In genomic region chr4:21793631-21794030, GRCm38 (mm10) we compare ENCODE assay signal across 15 mouse cellular contexts. TPM values are rescaled to one million over a fixed set of nuclear protein-coding genes. Genes with fewer than 3 reads are reported as not detected.
DNase-seq lines count a peak whose midpoint lies in the region; ATAC-seq lines count a peak whose summit lies in the region.
"Had no signal": no experiment of that assay in that cellular context is flagged by ENCODE, and none has a peak within 500 bp of the region (broad histone marks: within the 10 kb centered on the region; RNA-seq: fewer than 3 reads in every experiment).

No protein-coding gene starts in this region.

- H3K9ac ChIP-seq in forebrain, embryonic 13.5 days = no peak overlapping the region
- no peak overlapping the region for H3K9ac ChIP-seq in forebrain, embryonic 12.5 days
- H3K9ac ChIP-seq: intestine, embryonic 15.5 days; kidney, embryonic 15.5 days; limb, embryonic 12.5 days; liver, embryonic 15.5 days had no signal

- WGBS in forebrain, embryonic 13.5 days = 67% methylated on average over 3 of the region's 3 CpGs
- 80% methylated on average over 3 of the region's 3 CpGs for WGBS in forebrain, embryonic 12.5 days

- intact Hi-C loops in left cerebral cortex, postnatal 4 days (cut with DNase I) = no loop called here

- no peak overlapping the region for H3K4me3 ChIP-seq in forebrain, embryonic 13.5 days
- no peak overlapping the region for H3K4me3 ChIP-seq in forebrain, embryonic 12.5 days (replicated peaks)
- H3K4me3 ChIP-seq: intestine, embryonic 15.5 days; kidney, embryonic 15.5 days; limb, embryonic 12.5 days; liver, embryonic 15.5 days had no signal

- no peaks in the 10 kb centered on the region for H3K9me3 ChIP-seq in forebrain, embryonic 13.5 days (replicated peaks)
- 0 out of 2 replicates have a peak, but pooled peaks cover 3% of the 10 kb centered on the region for H3K9me3 ChIP-seq in forebrain, embryonic 12.5 days
- H3K9me3 ChIP-seq: intestine, embryonic 15.5 days; kidney, embryonic 15.5 days; limb, embryonic 12.5 days; liver, embryonic 15.5 days had no signal

- H3K36me3 ChIP-seq in forebrain, embryonic 13.5 days (ENCODE audit: poor library complexity, severe bottlenecking) = peaks cover 30% of the 10 kb centered on the region
- peaks cover 20% of the 10 kb centered on the region for H3K36me3 ChIP-seq in forebrain, embryonic 12.5 days (replicated peaks)

- H3K27ac ChIP-seq in forebrain, embryonic 13.5 days = no peak overlapping the region
- H3K27ac ChIP-seq in forebrain, embryonic 12.5 days = no peak overlapping the region
- H3K27ac ChIP-seq: intestine, embryonic 15.5 days; kidney, embryonic 15.5 days; limb, embryonic 12.5 days; liver, embryonic 15.5 days had no signal

- H3K27me3 ChIP-seq in forebrain, embryonic 13.5 days = no peaks in the 10 kb centered on the region
- H3K27me3 ChIP-seq in forebrain, embryonic 12.5 days = no peaks in the 10 kb centered on the region
- H3K27me3 ChIP-seq: intestine, embryonic 15.5 days; kidney, embryonic 15.5 days; limb, embryonic 12.5 days; liver, embryonic 15.5 days had no signal

- no peak overlapping the region for H3K4me2 ChIP-seq in forebrain, embryonic 13.5 days
- no peak overlapping the region for H3K4me2 ChIP-seq in forebrain, embryonic 12.5 days
- H3K4me2 ChIP-seq: intestine, embryonic 15.5 days; kidney, embryonic 15.5 days; limb, embryonic 12.5 days; liver, embryonic 15.5 days had no signal

- ATAC-seq in forebrain, embryonic 13.5 days = peak; percentile 63; the same call in 1 of the 2 replicates
- no peak for ATAC-seq in forebrain, embryonic 12.5 days (ENCODE audit: low FRiP score)
- no peak for ATAC-seq in CD4-positive, CD25-positive, alpha-beta regulatory T cell, adult 4 months
- ATAC-seq: intestine, embryonic 15.5 days had no signal

- no peaks in the 10 kb centered on the region for H3K4me1 ChIP-seq in forebrain, embryonic 13.5 days
- H3K4me1 ChIP-seq in forebrain, embryonic 12.5 days = no peaks in the 10 kb centered on the region; the same call in 1 of the 2 replicates
- H3K4me1 ChIP-seq: intestine, embryonic 15.5 days; kidney, embryonic 15.5 days; limb, embryonic 12.5 days; liver, embryonic 15.5 days had no signal

- DNase-seq in left cerebral cortex, postnatal 4 days = peak; percentile 34
- DNase-seq in left cerebral cortex, adult 11 months (ENCODE audit: low spot score) = no peak
- peak; percentile 67 for DNase-seq in layer of hippocampus, adult 9-11 months
- no peak for DNase-seq in frontal cortex, postnatal 36 days (ENCODE audit: low spot score in 2 of 2)
- DNase-seq: gastrocnemius, postnatal 10 days; heart, postnatal 10 days; lung, postnatal 10 days; thymus, postnatal 36 days had no signal

RNA-seq across cellular contexts. Expression of gene Tstd3, which starts 26.6 kb away (rescaled TPM):
- 18.1 and 18.4 TPM in 2 replicates for polyA plus RNA-seq in forebrain, embryonic 13.5 days (2015; fragmentation: Nextera tagmentation; extraction: Ambion mirVana)
- 21.7 and 23.5 TPM in 2 replicates for polyA plus RNA-seq in forebrain, embryonic 12.5 days (2016; fragmentation: Nextera tagmentation; extraction: Ambion mirVana)
- 10 to 100 TPM in 1 of 2 experiments, 1 to 10 TPM in 1; 9.9 to 11.6 TPM for total RNA-seq in left cerebral cortex, postnatal 4 days (2021)
- polyA plus RNA-seq in CD4-positive, CD25-positive, alpha-beta regulatory T cell, adult 4 months (2017; shearing (Covaris generic)) = 10 to 100 TPM; 21.9 to 27.0 TPM

RNA-seq across cellular contexts. Expression of gene Usp45, which starts 26.7 kb away (rescaled TPM):
- polyA plus RNA-seq in forebrain, embryonic 13.5 days (2015; fragmentation: Nextera tagmentation; extraction: Ambion mirVana) = 9.0 and 9.8 TPM in 2 replicates
- polyA plus RNA-seq in forebrain, embryonic 12.5 days (2016; fragmentation: Nextera tagmentation; extraction: Ambion mirVana) = 12.9 and 13.4 TPM in 2 replicates
- 10 to 100 TPM; 16.7 to 19.7 TPM for total RNA-seq in left cerebral cortex, postnatal 4 days (2021)
- polyA plus RNA-seq in CD4-positive, CD25-positive, alpha-beta regulatory T cell, adult 4 months (2017; shearing (Covaris generic)) = 10 to 100 TPM; 15.8 to 19.4 TPM

RNA-seq across cellular contexts. Expression of gene Pnisr, which starts 53.8 kb away (rescaled TPM):
- polyA plus RNA-seq in forebrain, embryonic 13.5 days (2015; fragmentation: Nextera tagmentation; extraction: Ambion mirVana) = 200 and 205 TPM in 2 replicates
- polyA plus RNA-seq in forebrain, embryonic 12.5 days (2016; fragmentation: Nextera tagmentation; extraction: Ambion mirVana) = 235 and 243 TPM in 2 replicates
- total RNA-seq in left cerebral cortex, postnatal 4 days (2021) = 100 to 1,000 TPM; 152 to 161 TPM
- 100 to 1,000 TPM; 219 to 256 TPM for polyA plus RNA-seq in CD4-positive, CD25-positive, alpha-beta regulatory T cell, adult 4 months (2017; shearing (Covaris generic))

Comparison
In these comparisons a context has a peak if more than half of its experiments do, and no peak if none do; other contexts are left out.
1. DNase-seq: peak in left cerebral cortex, postnatal 4 days (single experiment) and layer of hippocampus, adult 9-11 months (single experiment); none in left cerebral cortex, adult 11 months (single experiment) and frontal cortex, postnatal 36 days (0 of 2).